In the genomic region with DNA sequence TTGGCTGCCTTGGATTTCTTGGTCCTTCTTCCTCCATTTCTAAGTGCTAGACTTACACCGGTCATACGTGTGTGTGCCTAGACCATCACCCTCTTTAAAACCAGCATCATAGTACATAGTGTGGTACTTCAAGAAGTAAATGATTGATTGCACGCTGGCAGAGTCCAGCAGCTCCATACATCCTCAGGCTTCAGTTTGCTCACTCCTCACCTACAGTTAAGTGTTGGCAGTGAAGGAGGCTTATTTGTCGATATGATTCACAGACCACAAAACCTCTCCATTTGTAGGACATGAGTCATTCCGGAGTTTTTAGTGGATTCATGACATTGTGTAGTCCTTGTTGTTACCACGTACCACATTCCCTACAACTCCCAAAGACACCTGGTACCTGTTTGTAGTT, we compare ENCODE assay signal across 30 mouse cellular contexts. TPM values are rescaled to one million over a fixed set of nuclear protein-coding genes. Genes with fewer than 3 reads are reported as not detected.
DNase-seq lines count a peak whose midpoint lies in the region; ATAC-seq and TF ChIP-seq lines count a peak whose summit lies in the region.
"Had no signal": no experiment of that assay in that cellular context is flagged by ENCODE, and none has a peak within 500 bp of the region (broad histone marks: within the 10 kb centered on the region; RNA-seq: fewer than 3 reads in every experiment).

No protein-coding gene starts in this region.

- ATAC-seq in kidney, postnatal 0 days (replicated peaks; ENCODE audit: low FRiP score, low read depth): peak; percentile 60; the same call in 1 of the 2 replicates
- ATAC-seq: activated CD4-positive, CD25-positive, alpha-beta regulatory T cell, adult 4 months; hindbrain, postnatal 0 days; intestine, embryonic 16.5 days had no signal

- H3ac ChIP-seq in C2C12 (ENCODE audit: control insufficient read depth, insufficient read length, low read depth): no peak overlapping the region
- H3ac ChIP-seq in myocyte (ENCODE audit: control insufficient read depth, insufficient read length): no peak overlapping the region

- H3K36me3 ChIP-seq in kidney, postnatal 0 days (ENCODE audit: insufficient read depth, low read length): peaks cover 21% of the 10 kb centered on the region
- H3K36me3 ChIP-seq in C2C12 (ENCODE audit: control insufficient read depth, insufficient read depth) (no peaks in the 10 kb centered on the region), myocyte (ENCODE audit: control insufficient read depth, insufficient read depth) (no peaks in the 10 kb centered on the region)
- H3K36me3 ChIP-seq: forebrain, embryonic 12.5 days; hindbrain, embryonic 12.5 days; stomach, embryonic 15.5 days had no signal

- no peak for DNase-seq in kidney, postnatal 0 days (ENCODE audit: low spot score)
- DNase-seq in kidney, adult 11 months: no peak
- DNase-seq in 3134 (ENCODE audit: extremely low read depth, insufficient read length, low spot score): peak; percentile 67
- DNase-seq in thymus, adult 18-20 months: no peak
- DNase-seq in heart, adult 11 months: no peak
- DNase-seq: adrenal gland, adult 2 months; adrenal gland, postnatal 36 days; cerebellum, adult 2 months; cerebellum, postnatal 14 days; gastrocnemius, postnatal 14 days; kidney, postnatal 4 days; midbrain, embryonic 14.5 days; retina, postnatal 1 day; right cerebral cortex, postnatal 14 days; thymus, adult 2 months; thymus, postnatal 36 days had no signal

- H3K79me2 ChIP-seq in C2C12 (ENCODE audit: control insufficient read depth, insufficient read depth): no peaks in the 10 kb centered on the region
- no peaks in the 10 kb centered on the region for H3K79me2 ChIP-seq in myocyte (ENCODE audit: control insufficient read depth, insufficient read depth)

- no peaks in the 10 kb centered on the region for H3K9me3 ChIP-seq in kidney, postnatal 0 days (replicated peaks; ENCODE audit: low read length)
- H3K9me3 ChIP-seq: forebrain, embryonic 12.5 days; heart, embryonic 10.5 days; heart, embryonic 15.5 days; hindbrain, embryonic 12.5 days; limb, embryonic 13.5 days; neural tube, embryonic 15.5 days; stomach, embryonic 15.5 days had no signal

- H3K79me3 ChIP-seq in C2C12 (ENCODE audit: low read depth): no peaks in the 10 kb centered on the region

- no peak overlapping the region for H3K4me3 ChIP-seq in kidney, postnatal 0 days (replicated peaks; ENCODE audit: low read depth, low read length)
- no peak overlapping the region for H3K4me3 ChIP-seq in C2C12 (ENCODE audit: insufficient read depth, poor library complexity, severe bottlenecking)
- no peak overlapping the region for H3K4me3 ChIP-seq in myocyte
- H3K4me3 ChIP-seq: forebrain, embryonic 12.5 days; heart, embryonic 10.5 days; heart, embryonic 15.5 days; hindbrain, embryonic 12.5 days; limb, embryonic 13.5 days; neural tube, embryonic 15.5 days; stomach, embryonic 15.5 days had no signal

- no peak overlapping the region for H3K9ac ChIP-seq in kidney, postnatal 0 days (ENCODE audit: low read depth, low read length)
- H3K9ac ChIP-seq: forebrain, embryonic 12.5 days; heart, embryonic 15.5 days; hindbrain, embryonic 12.5 days; limb, embryonic 13.5 days; neural tube, embryonic 15.5 days; stomach, embryonic 15.5 days had no signal

- no peaks in the 10 kb centered on the region for H3K27me3 ChIP-seq in kidney, postnatal 0 days (ENCODE audit: insufficient read depth, low read length)
- no peaks in the 10 kb centered on the region for H3K27me3 ChIP-seq in C2C12 (ENCODE audit: control insufficient read depth, insufficient read depth, insufficient read length)
- no peaks in the 10 kb centered on the region for H3K27me3 ChIP-seq in myocyte (ENCODE audit: control insufficient read depth, insufficient read depth, insufficient read length)
- H3K27me3 ChIP-seq: forebrain, embryonic 12.5 days; heart, embryonic 15.5 days; hindbrain, embryonic 12.5 days; limb, embryonic 13.5 days; neural tube, embryonic 15.5 days; stomach, embryonic 15.5 days had no signal

- no peak for TF ChIP-seq POLR2A in myocyte (IDR thresholded peaks at IDR 0.05; ENCODE audit: insufficient read length, low read depth)

- H3K27ac ChIP-seq in kidney, postnatal 0 days: no peak overlapping the region
- H3K27ac ChIP-seq: forebrain, embryonic 12.5 days; heart, embryonic 10.5 days; heart, embryonic 15.5 days; hindbrain, embryonic 12.5 days; hindbrain, postnatal 0 days; limb, embryonic 13.5 days; macrophage; neural tube, embryonic 15.5 days; stomach, embryonic 15.5 days had no signal

- H3K4me1 ChIP-seq in kidney, postnatal 0 days (replicated peaks; ENCODE audit: insufficient read depth, low read length): 0 out of 2 replicates have a peak, but pooled peaks cover 5% of the 10 kb centered on the region
- H3K4me1 ChIP-seq: heart, embryonic 10.5 days; heart, embryonic 15.5 days; neural tube, embryonic 15.5 days; stomach, embryonic 15.5 days had no signal

- H3K4me2 ChIP-seq in kidney, postnatal 0 days (ENCODE audit: low read length): no peak overlapping the region
- H3K4me2 ChIP-seq in myocyte (ENCODE audit: low read depth): peak overlapping the region; percentile 51
- H3K4me2 ChIP-seq: forebrain, embryonic 12.5 days; heart, embryonic 15.5 days; hindbrain, embryonic 12.5 days; limb, embryonic 13.5 days; liver, embryonic 11.5 days; neural tube, embryonic 15.5 days; stomach, embryonic 15.5 days had no signal

- no peak for TF ChIP-seq CTCF in kidney, postnatal 0 days (IDR thresholded peaks at IDR 0.05; ENCODE audit: low read depth)
- no peak for TF ChIP-seq CTCF in C2C12 (IDR thresholded peaks at IDR 0.05; ENCODE audit: control insufficient read depth, insufficient read depth, insufficient read length)

- 83% methylated on average over 6 of the region's 6 CpGs for WGBS in kidney, postnatal 0 days

TF ChIP-seq in C2C12, 6 proteins besides CTCF, POLR2A, EP300 and RAD21:
- no peak for TF ChIP-seq MYOD1 (IDR thresholded peaks at IDR 0.05; ENCODE audit: control insufficient read depth, insufficient read length, low read depth)
- TF ChIP-seq FOSL1 (IDR thresholded peaks at IDR 0.05; ENCODE audit: insufficient read depth, low read length, poor library complexity, severe bottlenecking): peak; percentile 94
- no peak for TF ChIP-seq MYOG (IDR thresholded peaks at IDR 0.05; ENCODE audit: control insufficient read depth, extremely low read depth, insufficient read length)
- no peak for TF ChIP-seq CEBPB (IDR thresholded peaks at IDR 0.05; ENCODE audit: low read depth)
- TF ChIP-seq USF1 (IDR thresholded peaks at IDR 0.05; ENCODE audit: low read depth): no peak
- peak; percentile 52 for TF ChIP-seq MAX (IDR thresholded peaks at IDR 0.05)

TF ChIP-seq in myocyte, 11 proteins besides CTCF, POLR2A, EP300 and RAD21:
- no peak for TF ChIP-seq TCF3 (IDR thresholded peaks at IDR 0.05; ENCODE audit: insufficient read length, low read depth)
TF ChIP-seq in myocyte: peak in this region for 0.

RNA-seq across cellular contexts. Expression of a gene that starts 58.6 kb away (rescaled TPM):
- 203 and 212 TPM in 2 replicates for polyA plus RNA-seq in kidney, postnatal 0 days (2015; fragmentation: Nextera tagmentation; extraction: Ambion mirVana)
- polyA plus RNA-seq in C2C12 (2012; fragmentation: generic; extraction: Trizol) (61.3 TPM), myocyte (2012; fragmentation: generic; extraction: Trizol) (41.7 TPM)
